Mouse (Mus musculus) liver, embryonic 16.5 days (tissue): ENCODE measurements around the gene Tesc. TPM values are rescaled to one million over a fixed set of nuclear protein-coding genes. Genes with fewer than 3 reads are reported as not detected.

ENCODE experiments used
- ATAC-seq: fragments of 200-750 bp; cut with Nextera tagmentation; 2 replicates; pipeline ENCODE4 v1.8.0; 2017; ENCODE audit warnings: low read depth, mild to moderate bottlenecking, moderate number of reproducible peaks, moderate library complexity
- H3K27ac ChIP-seq: fragments of 300-500 bp; sonication (generic); 2 replicates; pipeline ENCODE4 v1.5.1; 2014; ENCODE audit warnings: mild to moderate bottlenecking, low read length
- H3K27me3 ChIP-seq: fragments of 300-500 bp; sonication (generic); 2 replicates; pipeline ENCODE4 v1.6.1; 2014; ENCODE audit warnings: low read depth, low read length, mixed read lengths; ENCODE audit not compliant: control insufficient read depth, insufficient read depth
- H3K36me3 ChIP-seq: fragments of 300-500 bp; sonication (generic); 2 replicates; pipeline ENCODE4 v1.6.1; 2014; ENCODE audit warnings: mild to moderate bottlenecking; ENCODE audit not compliant: control insufficient read depth, insufficient read depth
- H3K4me1 ChIP-seq: fragments of 300-500 bp; sonication (generic); 2 replicates; pipeline ENCODE4 v1.6.1; 2014; ENCODE audit warnings: low read depth, low read length, mixed read lengths; ENCODE audit not compliant: control insufficient read depth
- H3K4me2 ChIP-seq: fragments of 300-500 bp; sonication (generic); 2 replicates; pipeline ENCODE4 v1.6.1; 2014; ENCODE audit warnings: low read depth, low read length, mixed read lengths
- H3K4me3 ChIP-seq: fragments of 300-500 bp; sonication (generic); 2 replicates; pipeline ENCODE4 v1.5.1; 2014; ENCODE audit warnings: low read depth, mild to moderate bottlenecking, low read length
- H3K9ac ChIP-seq: fragments of 300-500 bp; sonication (generic); 2 replicates; pipeline ENCODE4 v1.6.1; 2014; ENCODE audit warnings: low read depth, low read length
- H3K9me3 ChIP-seq: fragments of 300-500 bp; sonication (generic); replicated peaks from 2 replicates; pipeline ENCODE4 v1.6.1; 2016; ENCODE audit warnings: low read length; ENCODE audit not compliant: control insufficient read depth
- WGBS: fragments of 180-500 bp; shearing (Covaris S2); extraction: QIAGEN DNeasy Blood & Tissue Kit; methylation state at CpG from one replicate; pipeline ENCODE4 v1.1.7; 2014; ENCODE audit not compliant: insufficient replicate concordance; 5-methylcytosine and 5-hydroxymethylcytosine counted together
- polyA plus RNA-seq: library from polyadenylated mRNA; unstranded; fragments of >200 nt; fragmentation: Nextera tagmentation; extraction: Ambion mirVana; gene quantifications from 2 replicates; pipeline ENCODE4 v1.2.1, GENCODE M21; 2015

Gene Tesc
- polyA plus RNA-seq, 1 experiment from 2014 or later, result 1.9 TPM

DNA sequence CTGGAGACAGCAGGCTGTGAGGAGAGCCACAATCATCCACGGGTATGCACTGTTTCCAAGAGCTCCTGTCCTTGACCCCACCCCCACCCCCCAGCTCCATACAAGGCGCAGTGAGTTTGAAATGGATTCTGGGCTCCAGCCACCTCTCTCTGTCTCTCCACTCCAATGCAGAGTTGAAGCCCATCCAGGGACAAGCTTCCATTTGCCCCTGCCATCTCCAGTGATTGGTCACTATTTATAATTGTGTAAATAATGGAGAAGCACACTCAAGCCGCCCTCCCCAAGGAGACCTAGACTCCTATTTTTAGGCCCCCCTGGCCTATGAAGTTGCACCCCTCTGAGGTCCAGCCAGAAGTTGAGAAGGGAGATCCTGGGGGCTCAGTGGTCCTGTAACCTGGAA lies 4.5 kb upstream of the Tesc start:
- no peak overlapping the region for H3K4me2 ChIP-seq
- 0 out of 2 replicates have a peak, but pooled peaks cover 2% of the 10 kb centered on the region for H3K4me1 ChIP-seq
- no peak for ATAC-seq
- no peaks in the 10 kb centered on the region for H3K36me3 ChIP-seq
- no peak overlapping the region for H3K9ac ChIP-seq
- H3K27ac ChIP-seq, result no peak overlapping the region
- H3K27me3 ChIP-seq, result peaks cover 29% of the 10 kb centered on the region
- WGBS, result 48% methylated on average over 3 of the region's 3 CpGs
- H3K4me3 ChIP-seq, result no peak overlapping the region
- no peaks in the 10 kb centered on the region for H3K9me3 ChIP-seq

DNA sequence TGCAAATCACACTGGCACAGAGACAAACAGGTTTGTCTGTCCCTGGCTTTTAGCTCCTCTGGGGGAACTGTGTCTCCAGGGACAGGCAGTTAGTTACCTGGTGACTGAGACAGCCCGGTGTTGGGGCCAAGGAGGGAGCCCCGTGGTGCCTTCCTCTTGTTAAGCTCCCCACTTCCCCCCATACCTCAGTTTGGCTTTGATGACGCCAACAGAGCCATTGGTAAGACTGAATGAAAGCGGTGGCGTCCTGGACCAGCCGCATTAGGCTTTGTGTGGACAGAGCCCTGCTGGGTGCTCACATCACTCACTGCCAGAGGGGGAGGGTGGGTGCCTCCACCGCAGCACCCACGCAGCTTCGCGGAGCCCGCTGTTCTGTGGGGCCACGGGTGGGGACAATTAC lies 1.7 kb upstream of the Tesc start:
- peaks cover 55% of the 10 kb centered on the region for H3K27me3 ChIP-seq
- H3K9ac ChIP-seq, result no peak overlapping the region
- peaks cover 6% of the 10 kb centered on the region for H3K4me1 ChIP-seq
- no peak overlapping the region for H3K4me3 ChIP-seq
- no peak for ATAC-seq
- no peak overlapping the region for H3K27ac ChIP-seq
- no peaks in the 10 kb centered on the region for H3K9me3 ChIP-seq
- 5% methylated on average over 12 of the region's 12 CpGs for WGBS
- no peak overlapping the region for H3K4me2 ChIP-seq
- no peaks in the 10 kb centered on the region for H3K36me3 ChIP-seq

DNA sequence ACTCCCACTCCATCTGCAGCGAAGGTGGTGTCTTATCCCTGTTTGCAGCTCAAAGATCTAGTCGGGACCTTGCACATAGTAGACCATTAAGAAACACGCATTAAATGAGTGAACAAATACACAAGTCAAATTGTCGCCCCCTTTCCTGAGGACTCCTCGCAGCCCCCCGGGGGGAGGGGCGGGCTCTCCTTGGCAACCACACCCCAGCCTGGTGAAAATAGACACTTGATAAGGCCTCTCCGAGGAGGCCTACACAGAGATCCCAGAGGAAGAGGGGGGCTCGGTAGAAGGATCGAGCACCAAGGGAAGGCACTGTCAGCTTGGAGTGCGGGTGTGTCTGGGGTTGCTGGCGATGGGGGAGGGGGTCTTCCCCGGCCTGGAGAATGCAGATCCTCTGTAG lies 1.2 kb upstream of the Tesc start:
- no peak overlapping the region for H3K27ac ChIP-seq
- no peak overlapping the region for H3K4me2 ChIP-seq
- no peak overlapping the region for H3K9ac ChIP-seq
- H3K9me3 ChIP-seq, result no peaks in the 10 kb centered on the region
- H3K36me3 ChIP-seq, result no peaks in the 10 kb centered on the region
- no peak overlapping the region for H3K4me3 ChIP-seq
- H3K27me3 ChIP-seq, result peaks cover 55% of the 10 kb centered on the region
- 3% methylated on average over 13 of the region's 13 CpGs for WGBS
- no peak for ATAC-seq
- peaks cover 6% of the 10 kb centered on the region for H3K4me1 ChIP-seq

DNA sequence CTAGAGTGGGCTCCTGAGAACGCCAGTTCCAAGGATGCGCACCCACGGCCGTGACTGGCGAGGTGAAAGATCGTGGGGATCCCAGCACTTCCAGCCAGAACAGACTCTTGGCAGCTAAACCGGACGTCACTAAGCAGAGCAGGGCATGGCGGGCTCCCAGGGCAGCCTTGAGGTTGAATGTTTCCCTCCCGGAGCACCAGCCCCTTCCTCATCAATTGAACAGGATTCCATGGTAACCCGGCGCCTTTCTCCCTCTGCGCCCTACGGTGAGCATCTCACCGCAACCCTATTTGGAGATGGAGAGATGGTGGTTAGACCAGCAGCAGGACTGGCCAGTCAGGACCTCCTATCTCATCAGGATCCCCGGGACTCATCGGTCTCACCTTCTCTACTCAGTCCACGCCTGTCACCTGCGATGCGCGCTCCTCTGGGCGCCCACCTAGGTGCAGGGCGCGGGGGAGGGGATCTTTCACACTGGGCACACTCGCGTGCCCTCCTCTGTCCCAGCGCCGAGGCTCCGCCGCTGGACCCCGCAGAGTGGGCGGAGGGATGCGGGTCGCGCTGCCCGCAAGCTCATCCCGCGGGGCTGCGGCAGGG lies 344 bp upstream of the Tesc start:
- WGBS, result 2% methylated on average over 39 of the region's 39 CpGs
- Histone ChIP-seq H3K36me3 (no peaks in the 10 kb centered on the region), H3K27me3 (peaks cover 55% of the 10 kb centered on the region)

DNA sequence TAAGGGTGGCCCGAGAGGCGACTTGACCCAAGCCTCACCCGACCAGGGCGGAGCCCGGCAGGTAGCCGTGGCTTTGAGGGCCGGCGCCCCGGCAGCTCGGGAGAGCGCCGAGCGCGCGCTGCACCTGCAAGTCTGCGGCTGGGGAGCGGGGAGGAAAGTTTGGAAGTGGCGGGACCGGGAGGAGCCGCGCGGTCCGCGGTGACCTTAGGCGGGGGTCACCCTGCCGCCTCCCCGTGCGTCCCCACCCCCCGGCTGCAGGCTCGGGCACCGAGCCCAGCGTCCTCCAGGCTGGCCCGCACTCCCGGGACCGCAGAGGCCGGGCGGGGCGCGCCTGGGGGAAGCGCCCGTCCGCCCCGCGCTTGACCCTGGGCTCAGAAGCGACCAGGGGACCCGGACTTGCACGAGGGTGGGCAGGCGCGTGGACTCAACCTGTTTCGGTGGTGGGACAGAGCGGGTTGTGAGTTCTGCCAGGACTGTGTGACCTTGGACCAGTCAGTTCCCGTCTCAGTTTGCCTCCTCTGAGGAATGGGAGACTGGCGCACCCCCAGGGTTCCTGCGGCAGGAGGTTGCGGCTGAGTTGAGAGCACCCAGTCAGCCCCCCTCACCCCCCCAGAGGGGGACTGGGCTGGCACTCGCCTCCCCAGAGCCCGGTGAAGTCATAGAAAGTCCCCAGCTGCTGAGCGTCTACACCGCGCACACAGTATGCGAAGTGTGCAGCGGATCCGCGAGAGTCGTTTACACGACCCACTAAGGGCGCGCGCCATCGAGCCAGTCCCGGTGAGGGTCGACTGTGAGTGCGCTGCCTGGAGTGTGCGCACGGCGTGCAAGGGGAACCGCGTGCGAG lies 870 bp downstream of the Tesc start:
- no peaks in the 10 kb centered on the region for H3K36me3 ChIP-seq
- H3K4me1 ChIP-seq, result peaks cover 6% of the 10 kb centered on the region
- no peak overlapping the region for H3K27ac ChIP-seq
- H3K9me3 ChIP-seq, result no peaks in the 10 kb centered on the region
- no peak for ATAC-seq
- no peak overlapping the region for H3K9ac ChIP-seq
- peaks cover 55% of the 10 kb centered on the region for H3K27me3 ChIP-seq
- H3K4me2 ChIP-seq, result peak overlapping the region; percentile 75
- WGBS, result under 1% methylated on average over 79 of the region's 79 CpGs
- H3K4me3 ChIP-seq, result peak overlapping the region; percentile 58

More for the DNA sequence above, 344 bp upstream of the Tesc start:
- ATAC-seq, result no peak
- Histone ChIP-seq H3K4me3 (peak overlapping the region; percentile 58), H3K9ac (no peak overlapping the region), H3K27ac (no peak overlapping the region), H3K4me2 (peak overlapping the region; percentile 75), H3K4me1 (peaks cover 6% of the 10 kb centered on the region), H3K9me3 (no peaks in the 10 kb centered on the region)

DNA sequence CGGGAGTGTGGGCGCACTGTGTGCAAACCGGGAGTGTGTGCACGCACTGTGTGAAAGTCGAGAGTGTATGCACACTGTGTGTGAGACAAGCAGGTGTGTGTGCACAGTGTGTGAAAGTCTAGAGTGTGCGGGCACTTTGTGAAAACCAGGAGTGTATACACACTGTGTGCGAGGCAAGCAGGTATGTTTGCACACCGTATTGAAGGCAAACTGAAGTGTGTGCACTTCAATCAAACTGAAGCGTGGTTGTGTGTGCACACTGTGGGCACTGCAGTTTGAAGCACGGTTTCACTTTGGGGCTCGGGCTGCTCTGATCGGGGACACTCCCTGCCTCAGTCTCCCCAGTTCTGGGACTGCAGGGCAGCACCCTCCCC lies 1.5 kb downstream of the Tesc start:
- peaks cover 55% of the 10 kb centered on the region for H3K27me3 ChIP-seq

DNA sequence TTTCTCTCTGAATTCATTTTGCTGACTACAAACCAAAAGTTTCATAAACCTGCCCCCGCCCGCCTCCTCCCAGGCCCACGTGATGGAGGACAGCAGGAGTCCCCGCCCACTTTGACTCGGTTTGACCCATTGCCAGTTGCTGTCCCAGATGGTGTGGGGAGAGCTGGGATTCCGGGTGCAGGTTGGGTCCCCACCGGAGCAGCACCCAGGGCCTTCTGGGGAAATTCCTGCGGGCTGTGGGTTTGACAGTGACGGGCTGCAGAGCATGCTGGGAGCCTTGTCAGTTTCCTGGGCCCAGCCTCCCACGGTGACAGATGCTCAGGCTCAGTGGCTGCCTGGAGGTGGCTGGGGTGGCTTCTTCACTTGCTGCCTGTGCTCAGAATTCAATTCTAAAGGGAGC lies 1.9 kb downstream of the Tesc start:
- no peaks in the 10 kb centered on the region for H3K9me3 ChIP-seq

More for the DNA sequence above, 1.5 kb downstream of the Tesc start:
- ATAC-seq, result no peak
- Histone ChIP-seq H3K27ac (no peak overlapping the region), H3K9me3 (no peaks in the 10 kb centered on the region), H3K4me2 (peak overlapping the region; percentile 75), H3K36me3 (no peaks in the 10 kb centered on the region), H3K4me3 (peak overlapping the region; percentile 58), H3K9ac (no peak overlapping the region), H3K4me1 (peaks cover 6% of the 10 kb centered on the region)
- WGBS, result 2% methylated on average over 12 of the region's 12 CpGs

DNA sequence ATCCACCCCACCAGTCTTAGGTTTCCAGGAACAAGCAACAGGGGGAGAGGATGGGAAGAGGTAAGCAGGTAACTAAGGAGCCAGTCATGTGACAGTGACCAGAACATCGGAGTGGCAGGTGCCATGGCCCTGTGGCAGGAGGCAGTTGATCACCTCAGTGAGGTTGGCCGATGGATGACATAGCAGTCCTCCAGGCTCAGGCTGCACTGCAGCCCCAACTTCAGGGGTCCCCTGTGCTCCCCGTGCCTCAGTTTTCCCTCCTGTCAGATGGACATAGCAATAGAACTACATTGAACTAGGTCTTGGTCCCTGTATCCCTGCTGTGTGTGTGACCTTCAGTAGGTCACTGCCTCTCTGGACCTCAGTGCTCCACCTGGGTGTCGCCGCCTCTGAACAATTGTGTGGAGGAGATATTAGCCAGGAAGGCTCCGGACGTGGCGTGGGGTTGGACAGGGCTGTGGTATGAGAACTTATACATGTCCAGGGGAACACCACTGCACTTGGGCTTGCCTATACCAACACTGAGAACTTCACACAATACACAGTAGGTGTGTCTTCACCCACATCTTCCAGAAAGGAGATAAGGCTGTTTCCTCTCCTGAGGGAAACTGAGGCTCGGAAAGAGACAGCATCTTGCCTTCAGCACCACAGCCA lies 2.6 kb downstream of the Tesc start:
- H3K4me3 ChIP-seq, result no peak overlapping the region
- no peak overlapping the region for H3K27ac ChIP-seq
- H3K4me2 ChIP-seq, result no peak overlapping the region
- H3K4me1 ChIP-seq, result peaks cover 6% of the 10 kb centered on the region
- H3K9ac ChIP-seq, result no peak overlapping the region
- 71% methylated on average over 9 of the region's 9 CpGs for WGBS
- peaks cover 55% of the 10 kb centered on the region for H3K27me3 ChIP-seq
- no peaks in the 10 kb centered on the region for H3K9me3 ChIP-seq
- ATAC-seq, result no peak
- no peaks in the 10 kb centered on the region for H3K36me3 ChIP-seq

More for the DNA sequence above, 1.9 kb downstream of the Tesc start:
- Histone ChIP-seq H3K4me2 (peak overlapping the region; percentile 75), H3K27me3 (peaks cover 55% of the 10 kb centered on the region), H3K4me3 (peak overlapping the region; percentile 58), H3K4me1 (peaks cover 6% of the 10 kb centered on the region), H3K27ac (no peak overlapping the region), H3K9ac (no peak overlapping the region), H3K36me3 (no peaks in the 10 kb centered on the region)
- no peak for ATAC-seq
- 0% methylated on average over 10 of the region's 10 CpGs for WGBS

DNA sequence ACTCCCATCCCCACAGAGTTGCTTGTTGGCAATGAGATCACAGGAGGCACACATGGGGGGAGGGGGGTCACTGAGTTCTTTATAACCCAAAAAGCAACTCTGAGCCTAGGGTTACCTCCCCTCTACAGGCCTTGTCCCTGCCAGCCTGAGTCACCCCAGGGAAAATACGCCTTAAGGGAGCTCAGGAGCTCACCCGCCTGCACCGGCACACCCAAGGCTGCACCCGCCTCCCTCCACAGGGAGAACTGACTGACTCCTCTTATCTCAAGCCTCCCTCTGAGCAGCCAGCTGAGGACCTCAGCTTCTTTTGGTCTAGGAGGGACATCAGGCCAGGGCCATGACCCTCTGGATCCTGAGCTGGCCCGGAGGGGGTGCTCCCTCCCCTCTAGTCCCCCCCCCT lies 3.5 kb downstream of the Tesc start:
- H3K9ac ChIP-seq, result no peak overlapping the region
- WGBS, result 21% methylated on average over 5 of the region's 5 CpGs
- no peak overlapping the region for H3K27ac ChIP-seq
- ATAC-seq, result no peak
- H3K27me3 ChIP-seq, result peaks cover 46% of the 10 kb centered on the region
- H3K36me3 ChIP-seq, result no peaks in the 10 kb centered on the region
- no peak overlapping the region for H3K4me2 ChIP-seq
- no peak overlapping the region for H3K4me3 ChIP-seq
- H3K4me1 ChIP-seq, result peaks cover 6% of the 10 kb centered on the region
- H3K9me3 ChIP-seq, result no peaks in the 10 kb centered on the region
